12 mouse cellular contexts compared by ENCODE assay signal in genomic region chr9:22632800-22633485, GRCm38 (mm10).
A peak's percentile ranks its signal among the peaks of the same experiment; 100 is the strongest.
DNase-seq lines count a peak whose midpoint lies in the region; ATAC-seq lines count a peak whose summit lies in the region.
"Had no signal": no experiment of that assay in that cellular context is flagged by ENCODE, and none has a peak within 500 bp of the region (broad histone marks: within the 10 kb centered on the region; RNA-seq: fewer than 3 reads in every experiment).

No protein-coding gene starts in this region.

- intact Hi-C loops in heart, postnatal 10 days (cut with DNase I), result no loop called here

- peak; percentile 20 for DNase-seq in ZHBTc4 (ENCODE audit: low read depth, low spot score)
- peak; percentile 41 to 62 for DNase-seq in gastrocnemius, adult 8-10 months (ENCODE audit: low spot score in 2 of 2)
- DNase-seq in heart, postnatal 10 days, result peak; percentile 53 to 56
- DNase-seq in frontal cortex, adult 2 months (ENCODE audit: extremely low spot score in 1 of 2, low spot score in 1 of 2), result no peak
- DNase-seq in spleen, postnatal 36 days (ENCODE audit: low spot score in 2 of 2), result no peak
- DNase-seq in spleen, postnatal 14 days (ENCODE audit: low spot score in 2 of 2), result no peak
- DNase-seq: adrenal gland, postnatal 36 days; cerebellum, adult 18-20 months; kidney, postnatal 14 days; right cerebral cortex, adult 18-20 months had no signal

- ATAC-seq in megakaryocyte progenitor cell, adult 5-6 weeks (replicated peaks; ENCODE audit: poor library complexity), result 0 out of 2 replicates have a peak, but pooled peaks have one; percentile 39
- ATAC-seq: intestine, embryonic 15.5 days had no signal

Comparison
In these comparisons a context has a peak if more than half of its experiments do, and no peak if none do; other contexts are left out.
1. DNase-seq: peak in ZHBTc4 (single experiment), gastrocnemius, adult 8-10 months (2 of 2) and heart, postnatal 10 days (2 of 2); none in frontal cortex, adult 2 months (0 of 2), spleen, postnatal 36 days (0 of 2) and spleen, postnatal 14 days (0 of 2).